Mouse (Mus musculus) right cerebral cortex, postnatal 14 days (tissue): ENCODE data around the gene Shisal2b.
"Not testable (repeated sequence)": the region's sequence is repeated elsewhere in the genome, so short reads cannot be mapped to it uniquely, and the experiment has no call there.

Source experiments
- DNase-seq: peaks from one replicate; pipeline ENCODE4 v3.0.0; 2022

The Shisal2b gene

DNA sequence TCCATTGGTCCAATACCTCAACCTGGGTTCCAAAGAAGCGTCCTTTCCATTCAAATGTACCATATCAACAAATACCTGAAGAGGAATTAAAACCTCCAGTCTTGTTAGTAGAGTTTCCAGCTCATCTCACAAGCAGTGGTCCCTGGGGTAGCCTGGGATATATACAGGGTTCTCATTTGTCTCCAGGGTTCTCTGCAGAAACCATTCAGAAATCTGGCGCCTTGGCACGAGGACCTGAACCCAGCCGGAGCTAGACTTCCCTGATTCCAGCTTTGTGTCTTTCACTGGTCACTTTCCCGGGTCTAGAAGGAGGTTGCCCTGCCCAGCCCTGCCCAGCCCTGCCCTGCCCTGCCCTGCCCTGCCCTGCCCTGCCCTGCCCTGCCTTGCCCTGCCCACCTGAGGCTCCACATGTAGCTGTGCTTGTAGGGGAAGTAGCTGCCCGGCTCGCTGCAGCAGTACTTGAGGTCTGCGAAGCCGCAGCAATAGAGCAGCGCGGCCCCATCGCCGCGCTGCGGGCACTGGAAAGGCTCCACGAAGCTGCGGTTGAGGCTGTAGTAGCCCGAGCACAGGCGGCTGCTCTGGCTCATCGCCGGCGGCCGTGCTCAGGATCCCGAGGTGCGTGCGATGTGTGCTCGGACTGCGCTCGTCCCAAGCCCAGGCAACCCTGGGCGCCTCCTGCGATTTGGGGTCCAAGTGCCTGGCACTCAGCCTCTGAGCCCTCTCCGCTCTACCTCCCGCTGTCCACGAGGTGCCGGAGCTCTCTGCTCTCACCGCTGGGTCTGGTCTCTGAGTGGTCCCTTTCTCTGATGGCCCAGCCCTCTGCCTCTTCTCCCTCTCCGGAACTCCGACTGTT lies at the start of gene Shisal2b:
TSS of gene Shisal2b (minus strand) at position 767 of the 853 bp plus-strand sequence.
- DNase-seq, result peak; percentile 29

DNA sequence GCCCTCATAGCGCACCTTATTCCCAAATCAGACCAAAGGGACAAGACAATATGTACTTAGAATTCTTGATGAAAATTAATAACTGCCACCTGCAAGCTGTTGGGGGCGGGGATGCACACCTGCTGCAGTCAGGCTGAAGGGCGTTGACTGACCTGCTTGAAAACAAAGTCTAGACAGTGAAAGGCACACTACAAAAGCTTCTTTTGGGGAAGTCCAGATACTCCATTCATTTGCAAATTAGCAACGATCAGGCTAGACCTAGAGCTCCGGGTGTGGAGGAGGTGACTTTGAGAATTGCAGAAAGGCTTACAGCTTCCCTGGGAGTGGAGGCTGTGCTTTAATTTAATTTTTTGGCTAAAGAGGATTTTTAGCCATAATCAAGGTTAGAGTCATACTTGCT lies 47.9 kb upstream of the Shisal2b start:
- not testable (repeated sequence) for DNase-seq

DNA sequence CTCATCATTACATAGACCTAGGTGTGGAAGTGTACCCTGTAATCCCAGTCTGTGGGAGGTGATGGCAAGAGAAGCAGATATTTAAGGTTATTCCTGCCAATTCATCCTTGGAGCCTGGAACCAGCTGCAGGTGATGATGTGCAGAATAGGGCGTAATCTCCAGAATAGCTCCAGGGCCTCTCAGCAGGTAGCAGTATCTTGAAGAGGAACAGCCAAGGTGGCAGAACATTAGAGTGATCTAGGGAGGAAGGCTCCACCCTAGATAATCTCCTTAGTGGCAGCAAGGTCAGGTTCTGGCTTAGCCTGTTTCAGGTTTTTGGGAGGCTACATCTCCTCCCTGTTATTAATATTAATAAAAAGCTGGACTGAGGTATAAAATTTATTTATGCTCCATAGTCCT lies 47.3 kb upstream of the Shisal2b start:
- DNase-seq, result not testable (repeated sequence)

DNA sequence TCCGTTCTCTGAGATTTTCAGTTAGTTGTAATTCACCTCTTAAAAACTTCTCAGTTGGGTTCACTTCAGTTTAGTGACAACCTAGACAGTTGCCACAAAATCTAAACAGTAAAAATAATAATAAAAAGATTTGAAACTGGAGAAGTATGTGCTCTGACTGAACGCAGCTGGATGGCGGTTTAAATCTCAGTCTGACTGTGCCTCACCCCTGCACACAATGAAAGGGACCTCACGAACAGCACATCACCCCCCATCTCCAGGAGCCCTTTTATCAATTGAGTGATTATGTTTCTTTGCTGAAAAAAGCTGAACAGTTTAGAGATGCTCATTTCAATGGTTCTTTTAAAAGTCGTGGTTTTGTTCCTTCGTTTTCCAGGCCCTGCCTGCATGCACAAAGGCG lies 45.0 kb upstream of the Shisal2b start:
- DNase-seq, result no peak

DNA sequence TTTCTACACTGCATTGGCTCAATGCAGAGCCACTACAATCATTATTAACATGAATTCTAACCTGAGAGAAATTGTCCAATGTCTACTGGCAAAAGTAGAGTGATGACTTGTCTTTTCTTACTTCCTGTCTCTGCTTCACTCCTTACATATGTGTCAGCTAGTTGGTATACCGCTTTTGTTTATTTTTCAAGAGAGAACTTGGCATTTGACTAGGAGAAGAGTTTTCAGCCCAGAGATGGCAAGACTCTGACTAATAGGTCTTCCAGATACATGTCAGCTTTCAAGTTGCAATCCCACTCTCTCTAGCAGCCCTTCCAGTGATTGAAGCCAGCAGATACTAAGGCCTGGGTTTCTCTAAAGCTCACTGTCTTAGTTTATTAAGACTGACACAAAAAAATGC lies 31.1 kb upstream of the Shisal2b start:
- no peak for DNase-seq

DNA sequence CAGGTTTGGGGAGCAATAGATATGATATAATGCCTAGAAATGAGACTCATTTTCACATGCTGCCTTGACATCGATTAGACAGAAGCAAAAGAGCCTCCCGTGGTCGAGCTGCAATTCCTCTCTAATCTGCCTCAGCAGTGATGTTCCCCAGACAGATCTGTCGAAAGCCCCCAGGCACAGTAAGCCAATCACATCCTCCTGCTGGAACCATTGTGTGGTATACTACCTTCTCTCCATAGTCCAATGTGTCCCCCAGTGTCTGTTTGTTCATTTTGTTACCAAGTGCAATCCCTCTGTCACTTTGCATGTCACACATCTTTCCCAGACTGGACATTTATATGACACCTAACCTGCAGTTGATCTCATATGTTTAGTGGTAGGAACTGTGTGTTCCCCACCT lies 28.6 kb upstream of the Shisal2b start:
- DNase-seq, result no peak

DNA sequence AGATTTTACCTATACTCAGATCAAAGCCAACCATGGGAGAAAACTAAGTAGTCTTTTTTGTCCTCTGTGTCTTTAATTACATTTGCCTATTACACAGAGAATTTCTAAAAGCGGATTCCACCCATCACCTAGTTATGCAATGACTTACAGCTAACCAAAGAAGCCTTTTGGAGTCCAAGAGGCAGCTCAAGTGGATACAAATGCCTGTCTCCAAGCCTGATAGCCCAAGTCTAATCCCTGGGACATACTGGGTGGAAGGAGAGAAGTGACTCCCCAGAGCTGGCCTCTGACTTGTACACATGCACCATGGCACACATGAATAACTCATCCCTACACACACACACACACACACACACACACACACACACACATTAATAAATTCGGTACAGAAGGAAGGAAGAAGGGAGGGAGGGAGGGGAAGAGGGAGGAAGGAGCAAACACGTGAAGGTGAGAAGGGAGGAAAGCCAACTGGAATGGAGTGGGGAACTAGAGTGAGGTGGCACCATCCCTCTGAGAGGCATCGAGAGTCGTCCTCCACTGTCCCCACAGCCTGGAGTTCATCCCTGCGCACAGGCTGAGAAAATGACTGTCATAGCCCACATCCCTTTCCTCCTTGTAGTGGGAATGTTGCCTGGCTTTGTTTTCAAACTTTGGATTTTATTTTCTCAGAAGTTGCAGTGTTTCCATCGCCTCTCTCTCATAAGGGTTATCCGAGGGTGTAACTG lies 22.8 kb upstream of the Shisal2b start:
- no peak for DNase-seq

DNA sequence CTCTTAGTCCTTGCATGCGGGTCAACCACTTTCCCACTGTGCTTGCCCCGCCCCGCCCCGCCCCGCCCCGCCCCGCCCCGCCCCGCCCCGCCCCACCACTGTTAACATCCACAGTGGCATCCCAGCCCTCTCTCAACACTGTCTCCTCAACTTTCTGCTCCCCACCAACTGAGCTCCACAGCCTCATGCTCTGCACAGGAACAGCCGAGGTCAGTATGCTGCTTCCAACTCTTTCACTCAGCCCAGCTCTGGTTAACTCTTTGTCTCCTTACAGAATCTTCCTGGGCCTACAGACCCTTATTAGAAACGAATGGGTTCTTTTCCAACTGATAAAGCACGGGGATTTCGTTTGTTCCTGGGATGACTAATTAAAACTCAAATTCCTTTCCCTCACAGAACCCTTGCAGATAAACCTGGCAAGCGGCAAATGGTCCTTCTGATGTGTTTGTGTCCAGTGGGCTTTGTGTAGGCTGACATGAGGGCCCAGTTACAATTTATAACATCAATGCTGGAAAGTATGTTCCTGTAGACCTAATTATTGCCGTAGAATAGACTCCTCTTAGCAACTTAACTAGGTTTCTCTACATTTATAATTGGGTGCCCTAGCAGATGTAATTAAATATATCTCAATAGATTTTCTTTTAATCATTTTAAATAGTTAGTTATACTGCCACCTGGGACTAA lies 20.0 kb upstream of the Shisal2b start:
- no peak for DNase-seq

DNA sequence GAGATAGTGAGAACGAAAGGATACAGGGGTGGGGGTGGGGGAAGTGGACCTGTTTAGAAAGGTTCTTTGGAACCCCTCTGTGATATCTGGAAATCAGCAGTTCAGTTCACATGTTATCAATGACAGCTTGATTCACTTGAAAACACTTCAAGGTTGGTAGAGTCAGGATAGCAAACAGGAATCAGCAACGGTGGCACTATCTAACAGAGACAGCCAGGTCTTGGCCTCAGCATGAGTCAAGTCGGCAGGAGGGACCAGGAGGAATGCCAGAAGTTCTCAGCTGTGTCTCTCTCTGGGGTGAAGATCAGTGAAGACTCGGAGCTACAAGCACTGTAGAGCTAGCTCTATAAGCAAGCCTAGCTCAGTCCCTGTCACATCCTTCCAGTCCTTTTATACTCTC lies 14.8 kb upstream of the Shisal2b start:
- no peak for DNase-seq

DNA sequence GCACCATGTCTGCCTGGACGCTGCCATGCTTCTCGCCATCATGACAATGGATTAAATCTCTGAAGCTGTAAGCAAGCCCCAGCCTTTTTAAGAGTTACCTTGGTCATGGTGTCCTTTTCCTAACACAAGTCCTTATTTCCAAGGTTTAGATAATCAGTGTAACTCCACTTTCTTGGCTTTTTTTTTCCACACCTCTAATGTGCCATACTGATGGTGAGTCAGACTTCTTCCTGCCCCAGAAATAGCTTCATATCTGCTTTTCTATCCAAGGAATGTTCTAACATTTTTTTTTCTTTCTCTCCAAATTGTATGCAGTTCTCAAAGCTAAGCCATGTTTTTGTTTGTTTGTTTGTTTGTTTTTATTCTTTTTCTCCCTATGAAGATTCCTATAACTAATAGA lies 6.2 kb upstream of the Shisal2b start:
- no peak for DNase-seq

DNA sequence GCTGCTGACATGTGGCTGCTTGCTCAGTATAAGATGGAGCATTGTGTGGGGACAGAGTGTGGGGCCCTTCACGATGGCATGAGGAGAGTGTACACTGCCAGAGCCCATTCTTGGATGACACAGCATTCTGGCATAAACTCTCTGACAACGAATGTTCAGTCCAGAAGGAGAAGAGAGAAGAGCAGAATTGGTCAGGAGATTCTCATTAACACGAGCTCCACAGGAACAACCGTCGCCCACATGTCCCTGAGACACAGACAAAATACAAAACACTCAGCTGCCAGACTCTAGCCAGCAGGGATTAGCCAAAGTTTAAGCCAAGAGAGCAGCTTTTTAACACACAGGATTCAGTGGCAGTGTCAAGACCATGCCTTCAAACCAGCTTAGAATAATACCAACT lies 3.0 kb upstream of the Shisal2b start:
- DNase-seq, result no peak

DNA sequence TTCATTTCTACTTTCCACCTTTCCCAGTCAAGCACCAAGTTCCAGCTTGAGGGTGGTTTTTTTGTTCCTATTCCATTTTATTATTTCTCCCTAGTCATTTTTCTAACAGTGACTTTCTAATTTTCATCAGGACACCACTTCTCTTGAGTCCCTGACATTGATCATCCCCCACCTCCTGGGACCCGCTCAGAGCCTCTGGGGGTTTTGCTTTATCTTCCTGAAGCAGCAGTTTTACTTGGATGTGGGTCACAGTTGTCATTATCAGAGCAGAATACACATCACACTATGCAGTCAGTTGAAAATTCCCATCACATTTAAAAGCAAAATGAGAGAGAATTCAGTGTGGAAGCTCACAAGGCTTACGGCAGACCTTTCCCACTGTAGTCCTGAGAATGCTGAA lies 10.0 kb downstream of the Shisal2b start:
- DNase-seq, result no peak

DNA sequence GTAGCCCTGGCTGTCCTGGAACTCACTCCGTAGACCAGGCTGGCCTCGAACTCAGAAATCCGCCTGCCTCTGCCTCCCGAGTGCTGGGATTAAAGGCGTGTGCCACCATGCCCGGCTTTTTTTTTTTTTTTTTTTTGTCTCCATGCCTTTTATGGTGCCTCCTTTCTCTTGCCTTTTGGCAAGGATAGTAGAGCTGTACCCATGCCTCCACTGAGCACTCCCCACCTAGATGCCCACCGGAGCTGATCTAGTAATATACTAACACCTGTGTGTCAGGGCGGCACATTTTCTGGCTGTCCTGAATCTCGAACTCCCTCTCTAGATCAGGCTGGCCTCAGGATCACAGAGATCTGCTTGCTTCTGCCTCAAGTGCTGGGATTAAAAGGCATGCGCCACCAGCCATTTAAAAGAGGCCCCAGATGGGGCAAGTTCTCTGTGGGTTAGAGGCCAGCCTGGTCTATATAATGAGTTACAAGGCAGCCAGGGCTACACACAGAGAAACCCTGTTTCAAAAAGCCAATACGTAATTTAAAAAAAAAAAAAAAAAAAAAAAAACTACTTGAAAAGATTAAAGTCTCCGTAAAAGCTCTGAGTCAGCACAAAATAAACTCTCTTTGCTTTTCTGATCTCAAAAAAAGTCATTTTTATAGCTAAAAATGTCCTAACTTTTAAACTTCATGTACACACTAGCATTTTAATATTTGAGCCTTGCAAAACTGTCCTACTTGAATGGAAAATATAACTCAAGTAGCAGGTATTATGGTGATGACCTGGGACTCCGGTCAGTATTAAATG lies 20.2 kb downstream of the Shisal2b start:
- no peak for DNase-seq

DNA sequence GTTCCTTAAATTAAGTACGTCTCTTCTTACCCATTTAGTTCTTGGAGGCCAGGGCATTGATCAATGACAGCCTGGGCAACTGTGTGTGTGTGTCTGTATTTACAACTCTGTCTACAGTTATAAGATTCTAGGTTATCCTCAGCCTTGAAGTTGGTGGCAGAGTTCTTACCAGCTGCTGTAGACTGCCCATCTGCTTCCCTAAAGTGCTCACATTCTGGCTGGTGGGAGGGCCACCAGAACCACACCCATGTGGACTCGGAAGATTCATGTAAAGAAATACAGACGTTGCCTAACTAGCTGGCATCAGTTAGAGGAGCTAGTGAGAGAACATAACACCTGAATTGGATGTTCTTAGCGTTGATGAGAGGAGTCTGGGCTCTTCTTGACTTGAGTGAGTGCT lies 21.8 kb downstream of the Shisal2b start:
- DNase-seq, result no peak

DNA sequence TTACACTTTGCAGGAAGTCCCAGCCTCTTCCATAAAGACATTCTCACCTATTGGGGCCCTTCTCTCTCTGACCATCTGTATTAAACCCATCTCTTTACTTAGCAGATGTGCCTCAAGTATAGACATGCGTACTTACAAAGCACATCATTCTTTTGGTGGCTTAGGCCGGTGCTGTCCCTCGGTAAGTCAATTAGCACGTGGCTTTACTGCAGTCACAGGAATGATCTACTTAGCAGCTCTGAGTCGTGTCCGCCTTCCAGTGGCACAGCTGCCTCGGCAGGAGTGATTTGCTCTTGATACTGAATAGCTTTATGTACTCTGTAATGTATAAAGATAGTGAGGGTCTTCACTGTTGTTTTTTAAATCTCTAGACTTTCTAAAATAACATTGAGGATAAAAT lies 26.1 kb downstream of the Shisal2b start:
- no peak for DNase-seq

DNA sequence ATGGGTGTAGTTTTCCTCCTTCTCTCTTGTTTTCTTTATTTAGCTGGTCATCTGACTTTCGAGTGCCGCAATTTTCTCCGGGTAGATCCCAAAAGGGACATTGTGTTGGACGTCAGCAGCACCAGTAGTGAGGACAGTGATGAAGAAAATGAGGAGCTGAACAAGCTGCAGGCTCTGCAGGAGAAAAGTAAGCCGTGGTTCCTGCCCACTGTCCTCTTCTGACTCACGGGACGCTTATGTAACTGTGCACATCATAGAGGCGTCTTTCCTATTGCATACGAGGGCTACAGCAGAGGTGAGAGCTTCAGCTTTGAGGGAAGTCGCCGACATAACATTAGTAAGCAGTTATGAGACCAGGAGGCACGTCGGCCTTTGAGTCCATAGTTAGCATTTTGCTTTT lies 30.9 kb downstream of the Shisal2b start:
- DNase-seq, result no peak

DNA sequence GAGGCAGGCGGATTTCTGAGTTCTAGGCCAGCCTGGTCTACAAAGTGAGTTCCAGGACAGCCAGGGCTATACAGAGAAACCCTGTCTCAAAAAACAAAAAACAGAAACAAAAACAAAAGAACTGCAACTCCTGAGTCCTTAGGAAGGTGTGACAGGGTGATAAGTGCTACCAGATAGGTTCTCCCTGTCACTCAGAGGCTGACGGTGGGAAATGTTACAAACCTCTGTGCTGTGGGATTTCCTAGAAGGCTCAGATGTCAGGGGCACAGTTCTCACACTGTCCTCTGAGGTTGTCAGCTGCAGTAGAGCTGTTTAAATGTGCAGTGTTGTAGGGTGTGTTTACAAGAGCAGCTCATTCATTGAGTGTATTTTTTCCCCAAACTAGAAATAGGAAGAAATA lies 38.2 kb downstream of the Shisal2b start:
- DNase-seq, result no peak

DNA sequence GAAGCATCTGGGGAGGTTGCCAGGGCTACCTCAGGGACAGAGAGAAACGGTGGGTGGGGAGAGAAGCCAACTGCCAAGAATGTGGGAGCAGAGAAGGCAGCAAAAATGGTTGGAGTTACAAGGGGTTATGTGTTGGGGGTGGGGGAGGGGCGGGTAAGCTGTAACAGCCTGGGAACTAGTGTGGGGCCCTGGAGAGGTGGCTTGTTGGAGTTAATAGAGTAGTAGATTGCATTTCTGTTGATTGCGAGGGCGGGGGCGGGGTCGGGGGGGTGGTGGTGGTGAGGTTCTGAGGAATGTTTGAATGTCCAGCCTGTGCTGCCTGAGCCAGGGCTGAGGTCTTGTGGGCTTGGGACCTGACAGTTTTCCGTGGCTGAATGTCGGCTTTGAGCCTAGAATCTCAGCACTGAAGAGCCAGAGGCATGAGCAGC lies 41.3 kb downstream of the Shisal2b start:
- DNase-seq, result no peak

DNA sequence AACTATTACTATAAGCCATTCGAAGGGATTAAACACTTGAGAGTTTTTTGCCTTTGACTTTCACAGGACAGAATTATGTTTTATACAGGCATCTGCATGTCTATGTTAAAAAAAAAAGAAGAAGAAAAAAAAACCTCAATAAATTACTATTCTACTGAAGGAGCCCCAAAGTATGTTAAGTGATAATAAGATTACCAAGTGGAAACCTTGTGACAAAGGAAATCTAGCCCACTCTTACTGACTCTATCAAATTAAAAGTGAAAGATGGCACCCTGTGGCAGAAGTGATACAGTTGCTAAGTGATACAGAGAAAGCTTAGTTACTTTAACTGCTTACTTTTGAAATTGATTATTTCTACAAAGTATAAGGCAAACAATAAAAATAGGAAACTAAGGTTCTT lies 41.8 kb downstream of the Shisal2b start:
- no peak for DNase-seq

DNA sequence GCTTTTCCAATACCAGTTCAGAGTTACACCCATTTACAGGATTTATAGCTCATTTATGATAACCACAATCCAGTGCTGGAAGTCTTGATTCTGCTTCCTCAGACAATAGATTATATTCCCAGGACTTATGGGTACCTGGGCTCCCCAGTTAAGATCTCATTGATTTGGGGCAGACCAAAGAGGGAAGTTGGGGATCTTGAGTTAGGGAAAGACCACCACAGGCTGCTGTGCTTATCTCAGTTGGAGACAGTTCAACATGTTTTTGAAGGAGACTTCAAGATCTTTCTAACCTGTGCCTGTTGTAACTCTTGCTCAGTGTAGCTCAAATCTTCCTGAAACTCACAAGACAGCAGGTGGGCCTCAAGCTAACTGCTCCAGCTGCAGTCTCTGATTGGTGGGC lies 42.5 kb downstream of the Shisal2b start:
- no peak for DNase-seq

DNA sequence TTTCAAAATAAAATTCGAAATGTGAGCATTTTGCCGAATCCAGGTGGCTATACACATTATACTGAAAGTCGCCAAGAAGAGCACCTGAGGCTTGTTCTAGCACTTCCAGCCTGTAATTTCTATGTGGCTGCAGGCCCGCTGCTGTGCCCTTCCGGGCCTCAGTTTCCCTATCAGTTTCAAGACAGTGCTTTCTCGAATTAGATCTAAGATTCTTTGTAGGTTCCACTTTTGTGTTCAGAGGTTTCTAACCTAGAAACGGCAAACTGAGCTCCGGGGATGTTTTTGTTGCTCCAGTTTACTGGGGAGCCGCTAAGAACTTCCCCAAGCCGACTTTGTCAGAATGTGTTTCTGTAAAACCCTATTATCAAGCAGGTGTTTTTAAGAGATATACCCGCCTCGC lies 46.0 kb downstream of the Shisal2b start:
- DNase-seq, result no peak

DNA sequence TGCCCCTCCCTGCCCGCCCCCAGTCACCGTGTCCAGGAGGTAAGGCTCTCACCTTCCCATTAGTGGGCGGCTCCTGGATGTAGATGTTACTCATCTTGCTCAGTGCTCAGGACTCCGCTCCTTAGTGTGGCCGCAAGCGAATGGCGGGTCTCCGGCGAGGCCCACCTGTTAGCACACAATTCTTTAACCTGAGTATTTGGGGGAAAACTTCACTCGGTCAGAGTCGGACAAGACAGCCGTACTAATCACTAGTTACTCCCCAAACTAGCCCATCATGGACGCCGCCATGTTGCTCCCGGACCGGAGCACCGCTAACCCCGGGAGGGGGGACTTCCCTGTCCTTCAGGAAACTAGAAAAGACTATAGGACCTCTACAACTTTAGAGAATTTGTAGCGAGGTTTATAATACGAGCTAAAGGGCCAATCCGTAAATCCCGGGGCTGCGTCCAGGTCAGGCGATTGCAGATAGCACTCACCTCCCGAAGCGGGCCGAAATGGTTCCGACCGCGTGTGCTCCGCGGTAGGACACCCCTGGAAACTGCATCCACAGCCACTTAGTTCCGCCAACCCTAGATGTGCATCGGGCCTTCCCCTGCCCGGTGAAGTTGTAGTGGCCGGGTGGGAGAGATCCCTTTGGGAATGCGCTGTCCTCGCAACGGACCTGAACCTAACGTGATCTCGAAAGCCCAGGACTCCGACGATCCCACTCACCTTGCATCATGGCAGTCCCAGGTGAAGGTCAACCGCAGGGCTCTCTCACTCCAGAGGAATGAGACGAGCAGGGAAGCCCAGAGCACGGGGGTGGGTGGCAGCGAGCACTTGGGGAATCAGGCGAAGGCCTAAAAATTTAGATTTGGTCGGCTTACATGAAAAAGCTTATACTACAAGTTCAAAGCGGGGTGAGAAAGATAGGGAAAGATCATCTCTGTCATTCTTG lies 46.8 kb downstream of the Shisal2b start, which contains the start of gene Cwc27:
TSS of gene Cwc27 (minus strand) at position 508 of the 937 bp plus-strand sequence.
- DNase-seq, result peak; percentile 71
